Mouse (Mus musculus): ENCODE data around the gene Peg3.
"Not testable (repeated sequence)": the region's sequence is repeated elsewhere in the genome, so short reads cannot be mapped to it uniquely, and the experiment has no call there.

DNA sequence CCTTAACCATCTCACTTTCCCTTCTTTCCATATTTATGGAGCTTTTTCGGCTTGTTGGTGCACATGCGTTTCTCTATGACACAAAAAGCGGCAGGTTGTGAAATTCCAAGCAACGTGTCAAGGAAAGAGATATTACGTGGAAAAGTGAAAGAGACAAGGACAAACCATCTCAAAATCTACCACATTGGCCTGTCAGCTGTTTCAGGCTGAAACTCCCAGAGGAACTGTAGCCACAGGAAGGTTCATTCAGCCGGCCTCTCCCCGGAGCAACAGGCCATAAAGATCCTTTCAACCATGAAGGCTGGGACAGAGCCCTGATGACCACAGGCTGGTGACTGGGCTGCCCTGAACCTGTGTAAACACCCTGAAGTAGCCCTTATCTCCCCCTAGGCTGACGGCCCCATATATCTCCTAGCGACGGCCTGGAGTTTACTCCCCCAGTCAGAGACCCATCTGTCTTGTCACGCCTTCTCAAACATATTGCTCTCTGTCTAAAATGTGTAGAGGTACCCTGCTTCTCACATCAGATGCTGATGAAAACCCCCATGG, 43.7 kb upstream of the Peg3 start:
- not testable (repeated sequence) for TF ChIP-seq CTCF, EP300 (IDR thresholded peaks at IDR 0.05; ENCODE audit: low read depth)
